Mouse (Mus musculus) urinary bladder, postnatal 14 days (tissue): Measurements from ENCODE around the gene Erg28.

Experiments
- DNase-seq: peaks from one replicate; pipeline ENCODE4 v3.0.0; 2021; ENCODE audit warnings: low spot score

Erg28 gene

GRCm38 (mm10) chr12:85824438-85825264 is at the start of gene Erg28, which contains the start of gene Ttll5:
Erg28 (minus strand) TSS chr12:85824550.
Ttll5 (plus strand) TSS chr12:85824659.
- DNase-seq, result peak; percentile 93

- peak; percentile 54 for DNase-seq
These were observed 45.1 kb upstream of the Erg28 start for GRCm38 (mm10) chr12:85869423-85869822.

GRCm38 (mm10) chr12:85867125-85867524 is 42.8 kb upstream of the Erg28 start:
- no peak for DNase-seq

- no peak for DNase-seq
These were observed 42.3 kb upstream of the Erg28 start for GRCm38 (mm10) chr12:85866624-85867023.

GRCm38 (mm10) chr12:85865526-85865925 is 41.2 kb upstream of the Erg28 start:
- DNase-seq, result no peak

GRCm38 (mm10) chr12:85862514-85862913 is 38.2 kb upstream of the Erg28 start:
- DNase-seq, result no peak

GRCm38 (mm10) chr12:85859511-85860189 is 35.3 kb upstream of the Erg28 start:
- DNase-seq, result peak; percentile 23

GRCm38 (mm10) chr12:85859111-85859510 is 34.8 kb upstream of the Erg28 start:
- no peak for DNase-seq

GRCm38 (mm10) chr12:85857300-85857699 is 33.0 kb upstream of the Erg28 start:
- no peak for DNase-seq

- peak; percentile 47 for DNase-seq
These were observed 29.9 kb upstream of the Erg28 start for GRCm38 (mm10) chr12:85854271-85854670.

GRCm38 (mm10) chr12:85853836-85854235 is 29.5 kb upstream of the Erg28 start:
- no peak for DNase-seq

GRCm38 (mm10) chr12:85850661-85851060 is 26.3 kb upstream of the Erg28 start:
- DNase-seq, result no peak

GRCm38 (mm10) chr12:85848164-85848958 is 24.0 kb upstream of the Erg28 start:
- DNase-seq, result peak; percentile 47

GRCm38 (mm10) chr12:85839371-85840000 is 15.1 kb upstream of the Erg28 start:
- no peak for DNase-seq

- DNase-seq, result no peak
These were observed 13.4 kb upstream of the Erg28 start for GRCm38 (mm10) chr12:85837765-85838164.

- DNase-seq, result no peak
These were observed 10.2 kb upstream of the Erg28 start for GRCm38 (mm10) chr12:85834543-85834942.

- DNase-seq, result no peak
These were observed 6.3 kb upstream of the Erg28 start for GRCm38 (mm10) chr12:85830691-85831090.

GRCm38 (mm10) chr12:85829866-85830265 is 5.5 kb upstream of the Erg28 start:
- no peak for DNase-seq

GRCm38 (mm10) chr12:85828856-85829255 is 4.5 kb upstream of the Erg28 start:
- no peak for DNase-seq

- DNase-seq, result no peak
These were observed 1.5 kb upstream of the Erg28 start for GRCm38 (mm10) chr12:85825822-85826221.

- DNase-seq, result no peak
These were observed 1.0 kb upstream of the Erg28 start for GRCm38 (mm10) chr12:85825361-85825760.

GRCm38 (mm10) chr12:85822051-85822450 is 2.3 kb downstream of the Erg28 start:
- DNase-seq, result no peak
